Mouse (Mus musculus) erythroblast, adult 5-6 weeks (primary cell): ENCODE results near the gene Gpr171. TPM values are rescaled to one million over a fixed set of nuclear protein-coding genes. Genes with fewer than 3 reads are reported as not detected.
"Not testable (repeated sequence)": the region's sequence is repeated elsewhere in the genome, so short reads cannot be mapped to it uniquely, and the experiment has no call there.

Source experiments
- ATAC-seq: replicated peaks from 2 replicates; pipeline ENCODE4 v1.8.0; 2016; ENCODE audit warnings: moderate number of reproducible peaks, mild to moderate bottlenecking, moderate TSS enrichment, inconsistent platforms; ENCODE audit not compliant: poor library complexity, low FRiP score, severe bottlenecking
- total RNA-seq, 2 experiments: library from RNA; stranded (forward) in 1 of 2; stranded (reverse) in 1 of 2; fragments of 150-400 nt in 1 of 2; fragments of 200-764, 138-1000 nt in 1 of 2; gene quantifications; 2 replicates each; pipeline versions ENCODE4 v1.2.3 to v1.2.4; 2015 to 2017; ENCODE audit warnings: low replicate concordance in 2 of 2

The Gpr171 gene
- total RNA-seq, 2 experiments from 2014 or later: 1.3 to 2.2 TPM

DNA sequence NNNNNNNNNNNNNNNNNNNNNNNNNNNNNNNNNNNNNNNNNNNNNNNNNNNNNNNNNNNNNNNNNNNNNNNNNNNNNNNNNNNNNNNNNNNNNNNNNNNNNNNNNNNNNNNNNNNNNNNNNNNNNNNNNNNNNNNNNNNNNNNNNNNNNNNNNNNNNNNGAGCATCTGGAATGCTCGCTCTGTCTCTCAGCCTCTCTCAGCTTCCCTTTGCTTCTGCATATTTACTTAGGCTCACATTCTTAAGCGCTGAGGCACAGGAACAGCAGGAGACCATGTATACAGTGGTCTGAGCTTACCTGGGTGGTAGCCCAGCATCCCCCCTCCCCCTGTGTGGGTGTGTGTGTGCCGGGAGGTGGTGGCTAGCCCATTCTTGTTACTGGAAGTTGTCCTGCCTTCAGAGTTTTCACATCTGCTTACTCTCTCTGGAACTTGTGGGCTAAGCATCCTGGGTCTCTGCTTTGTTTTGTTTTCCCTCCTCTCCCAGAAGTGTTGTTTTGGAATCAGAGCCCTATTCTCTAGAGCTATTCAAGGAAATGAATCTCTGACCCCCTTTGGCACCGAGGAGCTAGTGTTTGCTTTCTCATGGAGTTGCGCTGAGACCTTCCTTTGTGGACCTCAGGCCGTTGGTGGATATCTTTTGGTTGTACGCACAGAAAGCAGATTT, 19.6 kb upstream of the Gpr171 start:
- ATAC-seq: no peak

- no peak for ATAC-seq
Measured at GRCm38 (mm10) chr3:59113973-59114517, 12.4 kb upstream of the Gpr171 start.

DNA sequence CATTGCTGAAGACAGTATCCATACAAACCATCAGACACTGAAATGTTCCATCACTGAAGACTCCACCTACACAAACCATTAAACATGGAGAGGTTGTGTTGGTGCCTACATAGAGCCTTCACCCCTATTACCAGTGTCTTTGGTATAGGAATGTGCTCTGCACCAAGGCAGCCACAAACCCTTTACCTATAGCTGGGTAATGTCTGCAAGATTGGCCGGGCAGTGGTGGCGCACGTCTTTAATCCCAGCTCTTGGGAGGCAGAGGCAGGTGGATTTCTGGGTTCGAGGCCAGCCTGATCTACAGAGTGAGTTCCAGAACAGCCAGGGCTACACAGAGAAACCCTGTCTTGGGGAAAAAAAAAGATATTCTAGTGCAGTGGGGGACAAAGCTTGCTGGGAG, 11.7 kb upstream of the Gpr171 start:
- ATAC-seq: not testable (repeated sequence)

- no peak for ATAC-seq
Measured at GRCm38 (mm10) chr3:59111944-59112343, 10.3 kb upstream of the Gpr171 start.

DNA sequence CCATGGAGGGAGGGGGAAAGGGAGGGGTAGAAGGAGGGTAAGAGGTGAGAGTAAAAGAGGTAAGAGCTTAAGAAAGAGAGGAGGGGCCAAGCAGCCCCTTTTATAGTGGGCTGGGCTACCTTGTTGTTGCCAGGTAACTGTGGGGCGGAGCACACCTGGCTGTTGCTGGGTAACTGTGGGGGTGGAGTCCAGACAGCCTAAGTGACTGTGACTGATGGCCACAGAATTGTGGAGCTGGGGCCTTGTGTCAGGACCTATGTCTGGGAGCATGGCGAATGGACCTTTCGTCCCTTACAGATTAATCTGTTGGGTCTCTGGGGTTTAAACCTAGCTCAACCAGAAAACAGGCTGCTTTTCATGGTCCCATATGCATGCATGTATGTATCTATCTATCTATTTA, 8.2 kb upstream of the Gpr171 start:
- ATAC-seq: not testable (repeated sequence)

GRCm38 (mm10) chr3:59107439-59107838, 5.8 kb upstream of the Gpr171 start:
- ATAC-seq: no peak

GRCm38 (mm10) chr3:59104462-59104861, 2.8 kb upstream of the Gpr171 start:
- ATAC-seq: no peak

DNA sequence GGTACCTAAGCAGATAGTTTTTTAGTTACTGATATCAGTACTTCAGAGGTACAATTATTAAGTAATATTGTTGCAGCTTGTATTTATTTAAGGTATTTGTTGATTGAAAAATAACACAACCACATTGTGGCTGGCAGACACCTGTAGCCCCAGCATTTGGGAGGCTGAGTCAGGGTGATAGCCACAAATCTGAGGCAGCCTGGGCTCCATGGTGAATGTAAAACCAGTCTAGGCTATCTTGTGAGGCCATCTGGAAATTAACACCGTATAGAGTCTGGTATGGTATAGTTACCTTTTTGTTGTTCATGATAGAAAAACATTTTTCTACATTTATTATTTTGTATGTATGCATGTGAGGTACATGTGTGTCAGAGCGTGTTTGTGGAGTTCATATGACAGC, 525 bp upstream of the Gpr171 start:
- no peak for ATAC-seq

- no peak for ATAC-seq
Measured at GRCm38 (mm10) chr3:59098540-59098939, 3.1 kb downstream of the Gpr171 start.

DNA sequence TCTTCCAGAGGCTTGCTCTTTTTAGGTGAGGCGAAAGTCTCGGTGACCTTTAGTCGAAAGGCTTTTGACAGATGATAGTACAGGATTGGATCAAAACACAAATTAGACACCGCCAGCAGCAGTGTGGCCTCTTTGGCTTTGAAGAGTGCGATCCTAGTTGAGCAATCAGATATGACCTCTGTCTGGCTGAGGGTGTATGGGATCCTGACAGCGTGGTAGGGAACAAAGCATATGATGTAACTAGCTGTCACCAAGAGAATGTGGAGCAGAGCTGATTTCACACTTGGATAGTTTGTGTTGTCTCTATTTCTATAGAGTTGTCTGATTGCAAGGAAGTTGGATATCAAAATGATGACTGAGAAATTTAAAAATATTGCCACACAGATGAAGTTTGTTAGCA, 4.2 kb downstream of the Gpr171 start:
- no peak for ATAC-seq

DNA sequence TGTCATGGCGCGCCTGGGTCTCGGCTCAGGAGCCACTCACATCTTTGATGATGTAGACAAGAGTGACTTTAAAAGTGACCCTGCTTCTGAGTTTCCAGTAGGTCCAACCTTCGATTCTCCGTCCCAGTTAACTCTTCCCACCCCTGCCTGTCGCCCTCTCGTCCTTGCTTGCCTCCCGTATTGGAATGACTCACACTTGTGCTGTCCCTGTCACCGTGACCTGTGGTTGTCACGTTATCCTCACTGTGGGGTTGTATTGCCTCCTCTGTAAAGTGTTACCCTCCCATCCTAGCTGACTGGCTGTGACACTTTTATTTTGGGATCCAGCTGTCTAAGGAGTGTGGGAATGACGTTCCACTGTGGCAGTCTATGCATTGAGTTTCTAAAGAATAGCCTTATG, 8.9 kb downstream of the Gpr171 start:
- no peak for ATAC-seq

DNA sequence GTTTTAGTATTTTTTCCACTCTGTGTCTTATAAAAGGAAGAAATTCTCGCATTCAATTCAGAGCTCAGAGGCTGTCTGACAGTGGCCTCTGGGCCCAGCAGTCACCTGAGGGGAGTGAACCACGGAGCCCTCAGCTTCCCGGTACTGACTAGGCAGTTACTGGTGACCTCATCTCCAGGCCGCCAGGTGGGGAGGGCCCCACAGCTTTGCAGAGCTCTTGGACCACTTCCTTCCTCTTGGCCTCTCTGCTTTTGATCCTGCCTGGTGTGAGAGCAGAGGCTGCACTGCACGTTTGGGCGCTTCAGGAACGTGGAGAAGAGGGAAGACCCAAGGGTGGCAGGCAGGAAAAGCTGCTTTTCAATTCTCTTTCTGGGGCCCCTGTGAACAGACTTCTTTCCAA, 20.7 kb downstream of the Gpr171 start:
- no peak for ATAC-seq

DNA sequence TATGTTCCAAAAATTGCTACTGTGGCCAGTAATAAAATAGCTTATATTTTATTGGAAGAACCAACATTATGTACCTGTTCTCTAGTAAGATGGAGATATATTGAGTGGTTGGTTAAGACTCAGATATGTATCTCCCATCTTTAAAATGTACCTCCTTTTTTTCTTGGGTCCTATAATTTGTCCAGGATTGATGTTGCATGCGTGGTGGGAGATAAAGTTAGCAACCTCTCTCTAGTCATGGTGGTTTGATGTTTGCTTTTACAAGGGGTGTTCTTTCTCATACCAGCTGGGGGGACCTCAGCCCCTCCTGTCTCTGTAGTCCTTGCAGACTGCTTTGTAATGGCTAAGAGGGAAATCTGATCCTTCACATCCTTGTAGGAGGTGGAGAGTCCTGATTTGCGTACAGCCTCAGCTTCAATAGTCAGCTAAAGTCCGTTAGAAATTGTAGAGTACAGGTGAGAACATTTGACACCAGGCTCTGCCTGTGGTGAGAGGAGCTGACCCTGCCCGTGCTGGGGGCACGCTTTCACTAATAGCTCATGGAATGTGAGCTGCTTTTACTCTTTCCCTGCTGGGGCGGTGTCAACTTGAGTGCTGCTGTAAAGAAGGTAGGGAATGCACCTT, 21.2 kb downstream of the Gpr171 start:
- ATAC-seq: no peak

GRCm38 (mm10) chr3:59079327-59079726, 22.3 kb downstream of the Gpr171 start:
- ATAC-seq: 0 out of 2 replicates have a peak, but pooled peaks have one; percentile 57

DNA sequence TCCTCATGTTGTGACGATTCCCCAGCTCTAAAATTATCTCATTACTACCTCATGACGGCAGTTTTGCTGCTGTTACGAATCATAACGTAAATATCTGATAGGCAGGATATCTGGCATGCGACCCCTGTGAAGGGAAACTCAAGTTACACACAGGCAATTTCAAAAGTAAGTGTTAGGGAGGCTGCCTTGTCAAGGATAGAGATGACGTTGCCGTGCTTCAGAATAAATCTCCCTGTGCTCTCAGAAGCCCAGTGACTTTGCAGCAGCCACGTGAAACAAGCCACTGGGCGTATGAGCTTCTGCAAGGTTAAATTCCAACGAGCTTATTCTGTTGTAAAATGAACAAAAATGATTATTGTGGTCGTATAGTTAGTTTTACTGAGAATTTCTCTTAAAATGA, 23.0 kb downstream of the Gpr171 start:
- no peak for ATAC-seq

DNA sequence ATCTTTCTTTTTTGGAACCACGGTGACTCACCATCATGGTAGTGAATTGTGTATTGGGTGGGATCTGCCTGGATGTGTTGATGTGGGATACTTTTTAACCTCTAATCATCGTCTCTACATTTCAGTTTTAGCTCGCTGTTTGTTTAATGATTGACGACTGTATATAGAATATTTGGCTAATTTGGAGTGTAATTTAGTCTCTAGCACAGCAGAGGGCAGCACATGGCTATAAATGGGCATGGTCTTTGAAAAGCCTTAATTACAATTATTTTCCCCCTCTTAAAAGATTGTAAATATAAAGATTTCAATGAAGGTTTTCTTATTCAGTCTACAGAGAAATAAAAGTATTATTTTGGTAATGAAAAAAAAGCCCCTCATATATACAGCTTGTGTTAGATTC, 24.3 kb downstream of the Gpr171 start:
- ATAC-seq: no peak

GRCm38 (mm10) chr3:59069071-59069470, 32.5 kb downstream of the Gpr171 start:
- ATAC-seq: not testable (repeated sequence)

- ATAC-seq: no peak
Measured at GRCm38 (mm10) chr3:59066558-59067294, 34.9 kb downstream of the Gpr171 start.

GRCm38 (mm10) chr3:59065937-59066336, 35.7 kb downstream of the Gpr171 start:
- no peak for ATAC-seq

DNA sequence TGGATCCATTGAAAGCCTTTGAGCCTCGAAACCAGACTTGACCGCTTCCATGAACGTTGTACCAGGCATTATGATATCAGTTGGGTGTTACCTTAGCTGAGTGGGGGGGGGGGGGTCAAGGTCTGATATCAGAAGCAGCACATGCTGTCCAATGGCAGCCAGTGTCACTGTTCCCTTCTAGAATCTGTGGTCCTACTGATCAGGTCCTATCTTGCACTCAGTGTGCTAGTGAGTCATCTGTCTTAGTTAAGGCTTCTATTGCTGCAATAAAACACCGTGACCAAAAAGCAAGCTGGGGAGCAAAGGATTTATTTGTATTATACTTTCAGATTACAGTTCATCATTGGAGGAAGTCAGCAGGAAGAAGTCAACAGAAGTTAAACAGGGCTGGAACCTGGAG, 38.2 kb downstream of the Gpr171 start:
- no peak for ATAC-seq

DNA sequence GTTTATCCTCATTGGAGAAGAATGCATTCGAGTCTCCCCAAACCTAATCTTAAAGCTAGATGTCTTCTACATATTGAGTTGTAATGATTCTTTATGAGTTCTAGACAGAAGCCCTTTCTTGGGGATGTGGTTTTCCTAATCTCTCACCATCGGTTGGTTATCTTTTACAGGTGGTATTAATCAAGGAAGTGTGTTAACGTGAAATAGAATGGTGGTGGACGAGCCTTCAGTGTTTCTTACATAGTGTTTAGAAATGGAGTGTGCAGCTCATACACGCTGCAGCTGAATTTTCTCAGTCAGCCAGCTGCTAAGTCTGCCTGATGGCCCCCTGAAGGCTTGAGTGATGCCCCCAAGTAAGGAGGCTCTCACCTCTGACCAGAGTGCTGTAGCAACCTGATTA, 39.5 kb downstream of the Gpr171 start:
- ATAC-seq: no peak
